Mouse (Mus musculus): Measurements from ENCODE around the gene Olfr895.

Olfr895 gene

DNA sequence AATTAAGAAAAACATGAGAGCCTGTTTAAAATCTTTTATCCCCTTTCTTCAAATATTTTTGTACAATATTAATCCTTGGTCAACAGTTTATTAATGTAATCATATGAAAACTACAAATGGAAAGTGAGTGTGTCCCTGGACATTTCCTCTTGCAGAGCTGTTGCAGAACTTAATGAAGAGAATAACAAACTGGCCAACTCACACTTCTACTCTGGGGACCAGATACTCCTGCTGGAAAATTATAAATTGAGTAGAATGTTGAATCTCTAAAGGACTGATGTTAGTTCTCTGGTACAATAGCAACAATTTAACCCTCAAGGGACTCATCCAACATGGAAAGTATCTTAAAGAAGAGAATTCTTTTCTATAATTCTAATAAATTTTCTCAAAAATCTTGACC lies at the start of gene Olfr895:
TSS of gene Olfr895 (plus strand) at position 301 of the 400 bp plus-strand sequence.
- in situ Hi-C loops (cut with MboI, MseI), result no loop called here

- in situ Hi-C loops (cut with MboI, MseI), result no loop called here
Measured at GRCm38 (mm10) chr9:38252474-38252873, 15.2 kb upstream of the Olfr895 start, which contains the start of gene Olfr143. Olfr143 (plus strand) TSS chr9:38252774.

DNA sequence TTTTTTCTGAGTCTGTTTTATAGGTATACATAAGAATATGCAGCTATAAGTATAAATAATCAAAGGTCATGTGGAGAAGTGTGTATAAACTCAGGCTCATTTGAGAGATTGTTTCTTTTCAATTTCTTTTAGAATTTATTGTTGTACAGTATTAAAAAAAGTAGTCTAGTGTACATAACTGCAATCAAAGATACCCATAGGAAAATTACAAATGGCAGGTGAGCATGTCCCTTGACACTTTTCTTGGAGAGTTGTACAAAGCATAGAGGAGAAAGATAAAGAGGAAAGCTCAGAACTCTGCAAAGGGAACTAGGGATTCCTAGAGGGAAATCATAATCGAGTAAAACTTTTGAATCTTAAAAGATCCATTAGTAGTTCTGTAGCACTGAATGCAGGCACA lies 23.2 kb downstream of the Olfr895 start, which contains the start of gene Olfr896-ps1:
TSS of gene Olfr896-ps1 (plus strand) at position 301 of the 400 bp plus-strand sequence.
- in situ Hi-C loops (cut with MboI, MseI), result no loop called here

Measured in T-helper 2 cell (primary cell).